Mouse (Mus musculus): ENCODE results near the gene Gnb3.

Gnb3 gene

DNA sequence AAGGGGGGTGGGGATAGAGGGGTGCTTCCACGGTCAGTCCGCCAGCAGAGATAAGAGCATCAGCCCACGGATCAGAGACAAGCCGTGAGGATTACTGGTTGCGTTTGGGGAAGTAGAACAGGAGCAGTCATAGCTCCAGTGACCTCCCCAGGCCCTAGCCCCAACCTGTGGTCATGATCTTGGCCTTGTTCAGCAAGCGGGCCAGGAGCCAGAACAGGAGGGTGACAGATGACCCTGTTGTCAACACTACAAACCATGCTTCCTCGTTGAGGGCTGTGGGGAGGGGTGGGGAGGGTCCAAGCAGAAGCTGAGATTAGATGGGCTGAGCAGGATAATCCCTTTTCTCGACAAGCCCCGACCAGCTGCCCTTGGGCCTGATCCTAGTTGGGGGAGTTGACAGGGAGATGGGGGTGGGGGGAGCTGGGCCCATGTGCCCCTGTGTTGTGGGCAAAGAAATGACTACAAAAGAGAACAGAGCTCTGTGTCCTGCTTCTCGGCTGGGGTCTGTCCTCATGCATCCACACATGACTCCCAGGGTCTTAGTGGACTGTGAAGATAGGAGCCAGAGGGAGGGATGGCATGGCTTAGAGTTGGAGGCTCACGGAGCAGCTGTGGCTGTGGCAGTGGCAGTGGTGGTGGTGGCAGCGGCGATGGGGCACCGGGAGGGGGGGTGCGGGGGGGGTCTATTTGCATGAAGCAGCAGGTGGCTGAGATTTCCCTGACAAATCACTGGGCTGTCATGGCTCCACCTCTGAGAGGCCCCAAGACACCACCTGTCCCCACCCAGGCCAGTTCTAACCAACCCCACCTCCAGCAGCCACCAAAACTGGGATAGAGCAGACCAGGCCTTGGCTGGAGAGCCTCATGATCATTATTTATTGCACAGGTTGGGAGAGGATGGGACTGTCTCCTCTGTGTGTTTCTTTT is at the start of gene Gnb3:
TSS of gene Gnb3 (minus strand) at position 35 of the 927 bp plus-strand sequence.
- DNase-seq (ENCODE audit: low spot score in 2 of 2), result no peak

- DNase-seq (ENCODE audit: low spot score in 2 of 2), result no peak
Observed at GRCm38 (mm10) chr6:124888555-124889125, 48.6 kb upstream of the Gnb3 start.

GRCm38 (mm10) chr6:124887986-124888385 is 47.9 kb upstream of the Gnb3 start, which contains the start of gene Cd4:
Gene Cd4, minus strand, starts transcription at chr6:124888221.
- DNase-seq (ENCODE audit: low spot score in 2 of 2), result no peak

- DNase-seq (ENCODE audit: low spot score in 2 of 2), result no peak
Observed at GRCm38 (mm10) chr6:124885956-124886381, 45.9 kb upstream of the Gnb3 start.

DNA sequence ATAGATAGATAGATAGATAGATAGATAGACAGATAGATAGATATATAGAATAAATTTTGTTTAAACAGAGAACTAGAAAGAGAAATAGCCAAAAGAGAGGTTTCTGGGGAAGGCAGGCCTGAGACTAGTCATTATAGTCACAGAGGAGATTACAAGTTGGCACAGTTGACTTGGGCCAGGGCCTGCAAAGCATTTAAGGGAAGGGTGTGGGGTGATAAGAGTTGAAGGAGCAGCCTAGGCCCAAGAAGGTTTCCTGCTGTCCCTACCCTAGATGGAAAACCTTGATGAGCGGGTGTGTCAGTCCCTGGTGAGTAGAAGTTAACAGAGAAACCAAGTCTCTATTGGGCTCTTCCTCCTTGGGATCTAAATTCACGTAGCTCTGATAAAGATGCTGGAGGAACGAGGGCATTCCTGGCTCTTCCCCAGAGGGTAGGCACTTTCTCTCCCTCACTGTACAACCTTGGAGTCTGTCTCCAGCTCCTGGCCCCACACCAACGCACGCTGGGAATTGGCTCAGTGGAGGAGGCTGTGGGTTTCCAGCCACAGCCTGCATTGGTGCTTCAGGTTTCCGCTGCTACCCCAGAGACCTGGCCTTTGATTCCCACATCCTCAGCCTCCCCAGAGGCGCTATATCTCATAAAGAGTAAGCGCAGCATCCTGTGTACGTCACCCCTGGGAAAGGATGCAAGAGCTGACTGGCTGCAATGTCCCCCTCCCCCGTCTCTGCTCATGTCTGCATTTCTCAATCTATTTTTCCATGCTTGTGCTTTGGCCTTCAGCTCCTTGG is 44.8 kb upstream of the Gnb3 start:
- DNase-seq (ENCODE audit: low spot score in 2 of 2), result no peak

GRCm38 (mm10) chr6:124883351-124883750 is 43.3 kb upstream of the Gnb3 start:
- DNase-seq (ENCODE audit: low spot score in 2 of 2), result no peak

GRCm38 (mm10) chr6:124881821-124882220 is 41.7 kb upstream of the Gnb3 start:
- DNase-seq (ENCODE audit: low spot score in 2 of 2), result no peak

- DNase-seq (ENCODE audit: low spot score in 2 of 2), result no peak
Observed at GRCm38 (mm10) chr6:124879390-124879789, 39.3 kb upstream of the Gnb3 start.

DNA sequence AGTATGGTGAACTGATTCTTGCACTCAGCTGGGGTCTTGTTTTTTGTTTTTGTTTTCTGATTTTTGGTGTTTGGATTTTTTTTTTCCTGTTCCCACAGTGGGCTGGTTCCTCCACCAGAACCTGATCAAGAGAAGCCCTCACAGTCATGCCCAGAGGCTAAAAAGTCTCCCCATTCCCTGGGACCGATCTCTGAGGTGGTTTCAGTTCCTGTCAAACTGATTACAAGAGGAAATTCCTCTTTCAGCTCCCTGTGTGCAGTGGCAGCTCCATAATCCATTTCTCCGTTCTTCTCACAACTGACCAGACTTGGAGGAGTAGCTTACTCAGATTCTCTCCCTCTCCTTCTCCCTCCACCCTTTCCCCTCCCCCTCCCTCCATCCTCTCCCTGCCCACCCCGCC is 34.3 kb upstream of the Gnb3 start:
- DNase-seq (ENCODE audit: low spot score in 2 of 2), result no peak

DNA sequence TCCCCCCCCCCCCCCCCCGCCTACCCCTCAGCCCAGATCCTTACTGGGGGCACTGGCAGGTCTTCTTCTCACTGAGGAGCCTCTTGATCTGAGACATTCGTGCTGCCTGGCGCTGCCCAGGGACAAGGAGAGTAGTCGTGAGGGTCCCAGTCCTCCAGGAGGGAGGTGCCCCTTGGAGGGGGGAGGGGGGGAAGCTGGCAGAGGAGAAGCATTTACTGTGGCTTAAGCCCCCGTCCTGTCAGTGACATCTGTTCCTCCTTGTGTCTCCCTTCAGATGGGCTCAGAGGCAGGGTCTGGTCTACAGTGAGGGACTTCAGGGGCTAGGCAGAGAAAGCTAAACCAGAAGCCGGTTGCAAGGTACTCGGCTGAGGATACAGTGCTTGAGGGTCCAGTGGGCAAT is 26.5 kb upstream of the Gnb3 start:
- DNase-seq (ENCODE audit: low spot score in 2 of 2), result no peak

DNA sequence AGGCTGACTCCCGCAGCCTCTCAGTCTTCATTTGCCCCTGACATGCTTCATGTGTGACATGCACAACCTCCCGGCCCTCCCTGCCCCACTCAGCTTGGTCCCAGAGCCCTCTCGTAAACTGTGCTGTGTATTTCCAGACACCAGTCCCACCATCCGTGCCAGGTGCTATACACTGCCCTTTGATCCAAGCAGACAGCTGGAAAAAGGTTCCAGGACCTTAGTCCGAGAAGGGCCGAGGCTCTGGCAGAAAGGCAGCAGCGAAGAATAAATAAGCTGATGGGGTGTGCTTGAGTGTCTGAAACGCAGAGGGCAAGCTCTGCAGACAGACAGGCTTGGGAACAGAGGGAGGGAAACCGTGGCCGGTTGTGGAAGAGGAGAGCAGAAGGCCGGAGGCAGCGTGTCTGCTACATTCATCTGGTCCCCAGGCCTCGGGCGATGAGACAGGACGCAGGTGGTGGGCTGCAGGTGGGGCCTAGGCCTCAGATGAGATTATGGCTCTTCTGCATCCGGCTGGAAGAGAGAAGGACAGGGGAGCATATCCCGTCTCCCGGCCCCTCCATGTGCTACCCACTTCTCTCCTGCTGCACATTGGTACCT is 25.8 kb upstream of the Gnb3 start:
- DNase-seq (ENCODE audit: low spot score in 2 of 2), result peak in 1 of 2 experiments; percentile 35

- DNase-seq (ENCODE audit: low spot score in 2 of 2), result peak; percentile 87 to 92
Observed at GRCm38 (mm10) chr6:124863658-124864298, 23.7 kb upstream of the Gnb3 start, which contains the start of gene Gpr162. Gene Gpr162, minus strand, starts transcription at chr6:124863983.

DNA sequence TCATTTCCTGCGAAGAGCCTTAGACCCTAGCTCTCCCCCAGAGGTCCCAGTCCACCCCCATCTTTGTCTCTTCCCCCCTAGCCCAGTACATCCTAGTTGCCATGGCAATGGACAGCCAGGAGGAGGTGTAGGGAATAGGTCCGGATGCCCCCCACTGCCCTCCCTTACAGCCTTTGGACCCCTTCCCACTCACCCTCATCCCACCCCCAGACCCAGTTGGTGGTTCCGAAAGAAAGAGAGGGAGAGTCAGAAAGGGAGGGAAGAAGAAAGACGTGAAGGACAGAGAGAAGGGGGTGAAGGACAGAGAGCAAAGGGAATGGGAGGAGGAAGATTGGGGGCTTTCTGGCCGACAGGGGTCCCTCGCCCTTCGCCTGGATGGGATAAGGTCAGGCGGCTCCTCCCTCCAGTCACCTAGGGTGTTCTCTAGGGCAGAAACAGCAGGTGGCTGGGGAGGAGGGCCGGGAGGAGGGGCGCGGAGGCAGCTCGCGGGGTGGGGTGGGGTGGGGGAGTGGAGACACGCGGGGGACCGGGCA is 23.1 kb upstream of the Gnb3 start:
- peak in 1 of 2 experiments; percentile 62 for DNase-seq (ENCODE audit: low spot score in 2 of 2)

DNA sequence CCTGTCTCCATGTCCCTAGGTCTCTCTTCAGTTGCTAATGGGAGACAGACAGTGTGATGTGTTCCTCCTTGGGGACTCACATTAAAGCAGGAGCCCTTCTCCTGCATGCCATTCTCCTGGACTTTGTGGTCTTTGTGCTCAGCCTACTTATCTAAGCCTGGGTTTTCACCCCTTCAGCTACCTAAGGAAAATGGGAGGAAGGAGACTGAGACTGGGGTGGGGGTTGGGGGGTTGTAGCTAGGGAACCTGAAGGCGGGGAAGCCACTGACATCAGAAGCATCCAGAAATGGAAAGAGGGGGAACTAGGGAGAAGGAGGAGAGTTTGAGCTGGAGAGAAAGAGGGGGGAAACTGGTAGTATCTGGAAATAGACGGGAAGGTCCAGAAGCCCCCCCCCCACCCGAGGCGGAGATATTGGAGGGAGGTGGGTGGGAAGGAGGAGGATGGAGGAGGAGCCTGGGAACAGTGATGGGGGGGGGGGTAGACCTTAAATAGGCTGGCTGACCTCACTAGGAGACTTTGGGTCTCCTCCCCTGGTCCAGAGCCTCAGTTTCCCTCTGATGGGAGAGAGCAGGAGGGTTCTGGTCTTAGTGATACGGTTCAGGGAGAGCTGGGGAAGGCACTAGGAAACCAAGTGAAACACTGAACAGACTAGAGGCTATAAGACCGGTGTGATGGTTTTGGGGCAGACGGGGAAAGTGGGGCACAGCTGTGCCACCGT is 22.5 kb upstream of the Gnb3 start:
- peak; percentile 64 to 74 for DNase-seq (ENCODE audit: low spot score in 2 of 2)

DNA sequence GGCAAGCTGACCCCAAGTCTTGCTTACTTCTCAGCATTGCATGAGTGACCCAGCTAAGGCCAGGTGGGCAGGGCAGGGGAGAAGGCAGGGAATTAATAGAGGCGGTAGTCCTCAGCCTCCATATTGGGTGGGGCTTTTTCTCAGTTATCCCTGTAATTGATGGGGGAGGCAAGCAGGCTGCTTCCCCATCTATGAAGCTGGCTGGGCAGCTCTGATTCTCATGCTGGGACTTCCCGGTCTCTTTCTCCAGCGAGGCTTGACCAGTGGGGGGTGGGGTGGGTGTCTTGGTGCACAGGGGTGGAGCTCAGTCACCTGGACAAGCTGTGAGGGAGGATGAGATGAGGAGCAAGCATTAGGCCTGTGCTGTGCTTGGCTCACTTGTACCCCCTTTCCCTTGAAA is 21.7 kb upstream of the Gnb3 start:
- DNase-seq (ENCODE audit: low spot score in 2 of 2), result peak in 1 of 2 experiments; percentile 46

GRCm38 (mm10) chr6:124861266-124861665 is 21.2 kb upstream of the Gnb3 start:
- peak in 1 of 2 experiments; percentile 56 for DNase-seq (ENCODE audit: low spot score in 2 of 2)

DNA sequence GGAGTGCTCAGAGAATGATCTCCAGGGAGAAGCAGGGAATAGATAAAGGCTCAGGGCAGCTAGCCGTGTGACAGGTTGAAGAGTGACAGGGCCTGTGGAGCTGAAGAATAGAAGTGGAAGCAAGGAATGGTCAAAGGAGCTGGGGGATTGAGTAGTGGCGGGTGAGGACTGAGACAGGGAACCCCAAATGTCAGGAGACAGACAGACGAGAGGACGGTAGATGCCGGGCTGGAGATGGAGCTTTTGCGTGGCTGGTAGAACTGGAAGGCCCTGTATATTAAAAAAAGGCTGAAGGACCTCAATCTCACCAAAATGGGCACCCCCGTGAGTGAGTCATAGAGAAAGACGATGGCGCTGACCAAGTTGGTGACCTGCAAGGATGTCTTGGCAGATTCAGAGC is 20.4 kb upstream of the Gnb3 start:
- peak in 1 of 2 experiments; percentile 54 for DNase-seq (ENCODE audit: low spot score in 2 of 2)

GRCm38 (mm10) chr6:124859725-124860124 is 19.6 kb upstream of the Gnb3 start:
- DNase-seq (ENCODE audit: low spot score in 2 of 2), result peak; percentile 88 to 91

DNA sequence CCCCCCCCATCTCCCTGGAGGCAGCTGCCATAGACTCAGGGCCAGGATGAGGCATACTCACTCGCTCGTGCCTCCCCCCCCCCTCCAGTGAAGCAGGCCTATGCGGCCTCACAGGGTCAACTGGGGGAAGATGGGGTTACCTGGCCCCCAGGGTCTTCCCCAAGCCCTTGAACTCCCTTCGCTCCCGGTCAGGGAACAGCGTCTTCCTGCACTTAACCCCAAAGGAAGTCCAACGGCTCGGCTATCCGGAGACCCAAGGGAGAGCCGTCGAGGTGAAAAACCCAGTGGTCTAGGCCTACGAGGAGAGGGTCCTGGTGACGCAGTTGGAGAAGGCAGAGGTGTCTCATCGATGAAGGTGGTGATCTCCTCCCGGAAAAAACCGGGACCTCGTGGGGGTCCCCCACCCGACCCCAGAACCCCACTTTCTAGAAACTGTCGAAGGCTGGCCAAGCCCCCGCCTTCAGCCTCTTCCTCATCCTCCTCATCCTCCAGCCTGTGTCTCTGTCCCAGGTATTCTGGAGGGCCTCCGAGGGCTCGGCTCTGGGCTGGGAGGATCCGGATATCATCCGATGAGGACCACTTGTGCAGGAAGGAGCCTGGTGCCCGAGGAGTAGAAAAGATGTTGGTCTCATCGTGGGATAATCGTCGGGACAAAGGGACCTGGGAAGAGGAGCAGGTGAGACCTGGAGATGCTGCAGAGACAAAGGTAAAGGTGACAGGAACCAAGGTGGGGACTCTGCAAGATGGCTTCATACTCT is 18.7 kb upstream of the Gnb3 start:
- DNase-seq (ENCODE audit: low spot score in 2 of 2), result peak; percentile 25 to 53

Measured in right cerebral cortex, postnatal 10 days (tissue).